Mouse (Mus musculus): ENCODE measurements around the gene Wsb2.
"Not testable (repeated sequence)": the region's sequence is repeated elsewhere in the genome, so short reads cannot be mapped to it uniquely, and the experiment has no call there.

Wsb2 gene

GRCm38 (mm10) chr5:117357129-117357477 is at the start of gene Wsb2:
Gene Wsb2 (plus strand): TSS chr5:117357304.
- peak; percentile 80 for DNase-seq

GRCm38 (mm10) chr5:117307699-117308098 is 49.4 kb upstream of the Wsb2 start:
- DNase-seq: peak; percentile 36

GRCm38 (mm10) chr5:117313420-117313819 is 43.7 kb upstream of the Wsb2 start:
- DNase-seq: no peak

- no peak for DNase-seq
Observed at GRCm38 (mm10) chr5:117313909-117314308, 43.2 kb upstream of the Wsb2 start.

GRCm38 (mm10) chr5:117314587-117315428 is 42.3 kb upstream of the Wsb2 start:
- DNase-seq: no peak

GRCm38 (mm10) chr5:117318741-117319629 is 38.1 kb upstream of the Wsb2 start, which contains the start of gene Vsig10:
Gene Vsig10 (plus strand): TSS chr5:117319083.
- DNase-seq: peak; percentile 45

- DNase-seq: no peak
Observed at GRCm38 (mm10) chr5:117323751-117324150, 33.4 kb upstream of the Wsb2 start.

GRCm38 (mm10) chr5:117326408-117326807 is 30.7 kb upstream of the Wsb2 start:
- DNase-seq: no peak

GRCm38 (mm10) chr5:117330457-117330856 is 26.6 kb upstream of the Wsb2 start:
- DNase-seq: no peak

- DNase-seq: no peak
Observed at GRCm38 (mm10) chr5:117337999-117338398, 19.1 kb upstream of the Wsb2 start.

- no peak for DNase-seq
Observed at GRCm38 (mm10) chr5:117338503-117338902, 18.6 kb upstream of the Wsb2 start.

GRCm38 (mm10) chr5:117340081-117340480 is 17.0 kb upstream of the Wsb2 start:
- DNase-seq: no peak

- no peak for DNase-seq
Observed at GRCm38 (mm10) chr5:117341896-117342295, 15.2 kb upstream of the Wsb2 start.

GRCm38 (mm10) chr5:117344496-117344895 is 12.6 kb upstream of the Wsb2 start:
- not testable (repeated sequence) for DNase-seq

GRCm38 (mm10) chr5:117345432-117345976 is 11.6 kb upstream of the Wsb2 start:
- no peak for DNase-seq

GRCm38 (mm10) chr5:117346281-117346680 is 10.8 kb upstream of the Wsb2 start:
- DNase-seq: no peak

GRCm38 (mm10) chr5:117347011-117347410 is 10.1 kb upstream of the Wsb2 start:
- no peak for DNase-seq

GRCm38 (mm10) chr5:117347838-117348237 is 9.3 kb upstream of the Wsb2 start:
- no peak for DNase-seq

- peak; percentile 31 for DNase-seq
Observed at GRCm38 (mm10) chr5:117348279-117348678, 8.8 kb upstream of the Wsb2 start.

- DNase-seq: no peak
Observed at GRCm38 (mm10) chr5:117354121-117354520, 3.0 kb upstream of the Wsb2 start.

GRCm38 (mm10) chr5:117355648-117356303 is 1.3 kb upstream of the Wsb2 start:
- DNase-seq: no peak

GRCm38 (mm10) chr5:117356365-117357128 is 557 bp upstream of the Wsb2 start:
- peak; percentile 43 for DNase-seq
